Mouse (Mus musculus): ENCODE results near the gene Gm26938. TPM values are rescaled to one million over a fixed set of nuclear protein-coding genes. Genes with fewer than 3 reads are reported as not detected.

The Gm26938 gene
- not detected in 2 replicates for polyA plus RNA-seq (2012; rRNA removed)
- polyA plus RNA-seq (2014; fragmentation: Nextera tagmentation; extraction: Ambion mirVana), result not detected in 2 replicates

- ATAC-seq (ENCODE audit: low FRiP score, low read depth) (peak; percentile 88), DNase-seq (ENCODE audit: low spot score) (peak; percentile 87)
- Histone ChIP-seq H3K4me3 (replicated peaks; ENCODE audit: low read length) (peak within 1 kb of the TSS; percentile 82), H3K27ac (replicated peaks; ENCODE audit: low read depth, low read length) (peak within 1 kb of the TSS; percentile 76), H3K9ac (ENCODE audit: low read depth, low read length, severe bottlenecking) (peak within 1 kb of the TSS; percentile 84), H3K4me1 (ENCODE audit: control insufficient read depth, insufficient read depth, low read length) (peaks cover 11% of the 10 kb centered on the region; the same call in 1 of the 2 replicates), H3K36me3 (ENCODE audit: control insufficient read depth, insufficient read depth, low read length) (peaks cover 28% of the 10 kb centered on the region), H3K4me2 (replicated peaks; ENCODE audit: low read depth, low read length, severe bottlenecking) (peak within 1 kb of the TSS; percentile 94), H3K9me3 (ENCODE audit: control insufficient read depth, low read length) (no peaks in the 10 kb centered on the region), H3K27me3 (ENCODE audit: control insufficient read depth, insufficient read depth, low read length) (no peaks in the 10 kb centered on the region)
- TF ChIP-seq POLR2A (IDR thresholded peaks at IDR 0.05; ENCODE audit: borderline replicate concordance, extremely low read depth, insufficient read depth, insufficient read length), result peak; percentile 47; the same call in 1 of the 2 replicates
- WGBS, result under 1% methylated on average over 43 of the region's 43 CpGs
Measured at GRCm38 (mm10) chr5:139826357-139827055, at the start of gene Gm26938, which contains the start of gene Psmg3. Gene Gm26938 (minus strand): TSS chr5:139826407. Gene Psmg3 (minus strand): TSS chr5:139826885.

- H3K9me3 ChIP-seq (ENCODE audit: control insufficient read depth, low read length), result no peaks in the 10 kb centered on the region
- 88% methylated on average over 1 of the region's 1 CpGs for WGBS
- ATAC-seq (ENCODE audit: low FRiP score, low read depth), result no peak
Measured at GRCm38 (mm10) chr5:139871526-139871925, 45.3 kb upstream of the Gm26938 start.

GRCm38 (mm10) chr5:139870886-139871285, 44.7 kb upstream of the Gm26938 start:
- WGBS, result 56% methylated on average over 1 of the region's 4 CpGs
- Histone ChIP-seq H3K27me3 (ENCODE audit: control insufficient read depth, insufficient read depth, low read length) (no peaks in the 10 kb centered on the region), H3K27ac (replicated peaks; ENCODE audit: low read depth, low read length) (no peak overlapping the region), H3K36me3 (ENCODE audit: control insufficient read depth, insufficient read depth, low read length) (no peaks in the 10 kb centered on the region), H3K4me3 (replicated peaks; ENCODE audit: low read length) (no peak overlapping the region), H3K4me2 (replicated peaks; ENCODE audit: low read depth, low read length, severe bottlenecking) (no peak overlapping the region), H3K9me3 (ENCODE audit: control insufficient read depth, low read length) (no peaks in the 10 kb centered on the region), H3K4me1 (ENCODE audit: control insufficient read depth, insufficient read depth, low read length) (no peaks in the 10 kb centered on the region), H3K9ac (ENCODE audit: low read depth, low read length, severe bottlenecking) (no peak overlapping the region)
- TF ChIP-seq POLR2A (IDR thresholded peaks at IDR 0.05; ENCODE audit: borderline replicate concordance, extremely low read depth, insufficient read depth, insufficient read length), result no peak
- ATAC-seq (ENCODE audit: low FRiP score, low read depth) (no peak), DNase-seq (ENCODE audit: low spot score) (no peak)

More at GRCm38 (mm10) chr5:139871526-139871925, 45.3 kb upstream of the Gm26938 start:
- no peaks in the 10 kb centered on the region for H3K36me3 ChIP-seq (ENCODE audit: control insufficient read depth, insufficient read depth, low read length)
- H3K27me3 ChIP-seq (ENCODE audit: control insufficient read depth, insufficient read depth, low read length), result no peaks in the 10 kb centered on the region
- no peak overlapping the region for H3K4me2 ChIP-seq (replicated peaks; ENCODE audit: low read depth, low read length, severe bottlenecking)
- no peak for TF ChIP-seq POLR2A (IDR thresholded peaks at IDR 0.05; ENCODE audit: borderline replicate concordance, extremely low read depth, insufficient read depth, insufficient read length)
- H3K27ac ChIP-seq (replicated peaks; ENCODE audit: low read depth, low read length), result no peak overlapping the region
- no peak overlapping the region for H3K9ac ChIP-seq (ENCODE audit: low read depth, low read length, severe bottlenecking)
- H3K4me1 ChIP-seq (ENCODE audit: control insufficient read depth, insufficient read depth, low read length), result no peaks in the 10 kb centered on the region
- DNase-seq (ENCODE audit: low spot score), result no peak
- no peak overlapping the region for H3K4me3 ChIP-seq (replicated peaks; ENCODE audit: low read length)

GRCm38 (mm10) chr5:139862759-139863158, 36.6 kb upstream of the Gm26938 start:
- H3K4me1 ChIP-seq (ENCODE audit: control insufficient read depth, insufficient read depth, low read length), result no peaks in the 10 kb centered on the region
- no peak for TF ChIP-seq POLR2A (IDR thresholded peaks at IDR 0.05; ENCODE audit: borderline replicate concordance, extremely low read depth, insufficient read depth, insufficient read length)
- H3K4me3 ChIP-seq (replicated peaks; ENCODE audit: low read length), result no peak overlapping the region
- no peaks in the 10 kb centered on the region for H3K27me3 ChIP-seq (ENCODE audit: control insufficient read depth, insufficient read depth, low read length)
- 60% methylated on average over 4 of the region's 4 CpGs for WGBS
- no peak overlapping the region; the same call in 1 of the 2 replicates for H3K9ac ChIP-seq (ENCODE audit: low read depth, low read length, severe bottlenecking)
- no peaks in the 10 kb centered on the region for H3K36me3 ChIP-seq (ENCODE audit: control insufficient read depth, insufficient read depth, low read length)
- DNase-seq (ENCODE audit: low spot score), result peak; percentile 42
- no peak for ATAC-seq (ENCODE audit: low FRiP score, low read depth)
- H3K4me2 ChIP-seq (replicated peaks; ENCODE audit: low read depth, low read length, severe bottlenecking), result no peak overlapping the region
- no peak overlapping the region for H3K27ac ChIP-seq (replicated peaks; ENCODE audit: low read depth, low read length)
- H3K9me3 ChIP-seq (ENCODE audit: control insufficient read depth, low read length), result no peaks in the 10 kb centered on the region

- ATAC-seq (ENCODE audit: low FRiP score, low read depth) (no peak), DNase-seq (ENCODE audit: low spot score) (no peak)
- no peak overlapping the region for H3K4me3 ChIP-seq (replicated peaks; ENCODE audit: low read length)
- TF ChIP-seq POLR2A (IDR thresholded peaks at IDR 0.05; ENCODE audit: borderline replicate concordance, extremely low read depth, insufficient read depth, insufficient read length), result no peak
- H3K9ac ChIP-seq (ENCODE audit: low read depth, low read length, severe bottlenecking), result no peak overlapping the region
- H3K9me3 ChIP-seq (ENCODE audit: control insufficient read depth, low read length), result no peaks in the 10 kb centered on the region
- H3K27me3 ChIP-seq (ENCODE audit: control insufficient read depth, insufficient read depth, low read length), result no peaks in the 10 kb centered on the region
- WGBS, result 36% methylated on average over 15 of the region's 15 CpGs
- H3K27ac ChIP-seq (replicated peaks; ENCODE audit: low read depth, low read length), result no peak overlapping the region
- no peaks in the 10 kb centered on the region for H3K4me1 ChIP-seq (ENCODE audit: control insufficient read depth, insufficient read depth, low read length)
- no peaks in the 10 kb centered on the region for H3K36me3 ChIP-seq (ENCODE audit: control insufficient read depth, insufficient read depth, low read length)
- H3K4me2 ChIP-seq (replicated peaks; ENCODE audit: low read depth, low read length, severe bottlenecking), result no peak overlapping the region
Measured at GRCm38 (mm10) chr5:139860328-139861104, 34.3 kb upstream of the Gm26938 start.
